Mouse (Mus musculus): ENCODE data around the gene Lemd1. TPM values are rescaled to one million over a fixed set of nuclear protein-coding genes. Genes with fewer than 3 reads are reported as not detected.

Lemd1 gene
- polyA plus RNA-seq, 1 experiment from 2014 or later, result 0.32 TPM

GRCm38 (mm10) chr1:132150817-132151601 is 40.2 kb upstream of the Lemd1 start:
- ATAC-seq (ENCODE audit: low FRiP score, low TSS enrichment), result no peak
- H3K36me3 ChIP-seq (ENCODE audit: insufficient read depth, low read length), result no peaks in the 10 kb centered on the region
- H3K4me3 ChIP-seq (ENCODE audit: low read length), result no peak overlapping the region
- H3K4me2 ChIP-seq (replicated peaks; ENCODE audit: low read depth, low read length), result no peak overlapping the region
- no peak overlapping the region; the same call in 1 of the 2 replicates for H3K27ac ChIP-seq (ENCODE audit: low read length)
- no peaks in the 10 kb centered on the region for H3K27me3 ChIP-seq (ENCODE audit: insufficient read depth, low read length)
- H3K9me3 ChIP-seq (ENCODE audit: low read length), result no peaks in the 10 kb centered on the region
- H3K9ac ChIP-seq (replicated peaks; ENCODE audit: low read length), result no peak overlapping the region
- H3K4me1 ChIP-seq (ENCODE audit: insufficient read depth, low read length), result peaks cover 11% of the 10 kb centered on the region
- 70% methylated on average over 15 of the region's 15 CpGs for WGBS

GRCm38 (mm10) chr1:132151908-132152307 is 39.3 kb upstream of the Lemd1 start:
- peaks cover 7% of the 10 kb centered on the region for H3K4me1 ChIP-seq (ENCODE audit: insufficient read depth, low read length)
- no peak overlapping the region for H3K27ac ChIP-seq (ENCODE audit: low read length)
- no peak overlapping the region for H3K9ac ChIP-seq (replicated peaks; ENCODE audit: low read length)
- H3K36me3 ChIP-seq (ENCODE audit: insufficient read depth, low read length), result no peaks in the 10 kb centered on the region
- WGBS, result 61% methylated on average over 2 of the region's 2 CpGs
- H3K27me3 ChIP-seq (ENCODE audit: insufficient read depth, low read length), result no peaks in the 10 kb centered on the region
- no peak overlapping the region for H3K4me3 ChIP-seq (ENCODE audit: low read length)
- no peak overlapping the region for H3K4me2 ChIP-seq (replicated peaks; ENCODE audit: low read depth, low read length)
- no peak for ATAC-seq (ENCODE audit: low FRiP score, low TSS enrichment)
- no peaks in the 10 kb centered on the region for H3K9me3 ChIP-seq (ENCODE audit: low read length)

GRCm38 (mm10) chr1:132153086-132153690 is 38.0 kb upstream of the Lemd1 start:
- Histone ChIP-seq H3K27me3 (ENCODE audit: insufficient read depth, low read length) (peaks cover 5% of the 10 kb centered on the region), H3K4me2 (replicated peaks; ENCODE audit: low read depth, low read length) (no peak overlapping the region), H3K9ac (replicated peaks; ENCODE audit: low read length) (no peak overlapping the region), H3K27ac (ENCODE audit: low read length) (no peak overlapping the region), H3K36me3 (ENCODE audit: insufficient read depth, low read length) (no peaks in the 10 kb centered on the region), H3K4me3 (ENCODE audit: low read length) (no peak overlapping the region), H3K4me1 (ENCODE audit: insufficient read depth, low read length) (peaks cover 15% of the 10 kb centered on the region), H3K9me3 (ENCODE audit: low read length) (no peaks in the 10 kb centered on the region)
- 49% methylated on average over 15 of the region's 15 CpGs for WGBS
- ATAC-seq (ENCODE audit: low FRiP score, low TSS enrichment), result no peak

- peaks cover 16% of the 10 kb centered on the region for H3K4me1 ChIP-seq (ENCODE audit: insufficient read depth, low read length)
- H3K4me3 ChIP-seq (ENCODE audit: low read length), result no peak overlapping the region
- 27% methylated on average over 8 of the region's 8 CpGs for WGBS
- no peaks in the 10 kb centered on the region for H3K36me3 ChIP-seq (ENCODE audit: insufficient read depth, low read length)
- ATAC-seq (ENCODE audit: low FRiP score, low TSS enrichment), result no peak
- peaks cover 10% of the 10 kb centered on the region for H3K27me3 ChIP-seq (ENCODE audit: insufficient read depth, low read length)
- H3K4me2 ChIP-seq (replicated peaks; ENCODE audit: low read depth, low read length), result no peak overlapping the region
- H3K27ac ChIP-seq (ENCODE audit: low read length), result no peak overlapping the region
- H3K9me3 ChIP-seq (ENCODE audit: low read length), result no peaks in the 10 kb centered on the region
- H3K9ac ChIP-seq (replicated peaks; ENCODE audit: low read length), result no peak overlapping the region
These were observed 37.5 kb upstream of the Lemd1 start for GRCm38 (mm10) chr1:132153691-132154090.

- 11% methylated on average over 6 of the region's 6 CpGs for WGBS
- 0 out of 2 replicates have a peak, but pooled peaks have one; percentile 18 for ATAC-seq (ENCODE audit: low FRiP score, low TSS enrichment)
- no peak overlapping the region for H3K9ac ChIP-seq (replicated peaks; ENCODE audit: low read length)
- no peak overlapping the region for H3K4me3 ChIP-seq (ENCODE audit: low read length)
- no peak overlapping the region for H3K27ac ChIP-seq (ENCODE audit: low read length)
- H3K9me3 ChIP-seq (ENCODE audit: low read length), result no peaks in the 10 kb centered on the region
- 0 out of 2 replicates have a peak, but pooled peaks cover 9% of the 10 kb centered on the region for H3K4me1 ChIP-seq (ENCODE audit: insufficient read depth, low read length)
- H3K27me3 ChIP-seq (ENCODE audit: insufficient read depth, low read length), result peaks cover 20% of the 10 kb centered on the region
- no peaks in the 10 kb centered on the region for H3K36me3 ChIP-seq (ENCODE audit: insufficient read depth, low read length)
- no peak overlapping the region for H3K4me2 ChIP-seq (replicated peaks; ENCODE audit: low read depth, low read length)
These were observed 35.5 kb upstream of the Lemd1 start for GRCm38 (mm10) chr1:132155737-132156136.

GRCm38 (mm10) chr1:132157016-132157781 is 34.0 kb upstream of the Lemd1 start:
- Histone ChIP-seq H3K27me3 (ENCODE audit: insufficient read depth, low read length) (peaks cover 20% of the 10 kb centered on the region), H3K36me3 (ENCODE audit: insufficient read depth, low read length) (no peaks in the 10 kb centered on the region), H3K4me2 (replicated peaks; ENCODE audit: low read depth, low read length) (peak overlapping the region; percentile 23; the same call in 1 of the 2 replicates), H3K4me3 (ENCODE audit: low read length) (no peak overlapping the region), H3K4me1 (ENCODE audit: insufficient read depth, low read length) (0 out of 2 replicates have a peak, but pooled peaks cover 9% of the 10 kb centered on the region), H3K9me3 (ENCODE audit: low read length) (no peaks in the 10 kb centered on the region), H3K9ac (replicated peaks; ENCODE audit: low read length) (0 out of 2 replicates have a peak overlapping the region, but pooled peaks have one; percentile 11), H3K27ac (ENCODE audit: low read length) (no peak overlapping the region)
- ATAC-seq (ENCODE audit: low FRiP score, low TSS enrichment), result peak; percentile 80
- WGBS, result 17% methylated on average over 14 of the region's 14 CpGs

- H3K4me2 ChIP-seq (replicated peaks; ENCODE audit: low read depth, low read length), result peak overlapping the region; percentile 23; the same call in 1 of the 2 replicates
- 0 out of 2 replicates have a peak overlapping the region, but pooled peaks have one; percentile 11 for H3K9ac ChIP-seq (replicated peaks; ENCODE audit: low read length)
- 0 out of 2 replicates have a peak, but pooled peaks cover 9% of the 10 kb centered on the region for H3K4me1 ChIP-seq (ENCODE audit: insufficient read depth, low read length)
- 22% methylated on average over 7 of the region's 7 CpGs for WGBS
- no peak overlapping the region for H3K4me3 ChIP-seq (ENCODE audit: low read length)
- H3K27me3 ChIP-seq (ENCODE audit: insufficient read depth, low read length), result peaks cover 20% of the 10 kb centered on the region
- H3K9me3 ChIP-seq (ENCODE audit: low read length), result no peaks in the 10 kb centered on the region
- no peak overlapping the region for H3K27ac ChIP-seq (ENCODE audit: low read length)
- no peaks in the 10 kb centered on the region for H3K36me3 ChIP-seq (ENCODE audit: insufficient read depth, low read length)
- peak; percentile 21; the same call in 1 of the 2 replicates for ATAC-seq (ENCODE audit: low FRiP score, low TSS enrichment)
These were observed 33.4 kb upstream of the Lemd1 start for GRCm38 (mm10) chr1:132157808-132158207.

GRCm38 (mm10) chr1:132158741-132159140 is 32.5 kb upstream of the Lemd1 start:
- ATAC-seq (ENCODE audit: low FRiP score, low TSS enrichment), result peak; percentile 32; the same call in 1 of the 2 replicates
- Histone ChIP-seq H3K4me3 (ENCODE audit: low read length) (no peak overlapping the region), H3K9ac (replicated peaks; ENCODE audit: low read length) (no peak overlapping the region), H3K27me3 (ENCODE audit: insufficient read depth, low read length) (peaks cover 24% of the 10 kb centered on the region), H3K27ac (ENCODE audit: low read length) (no peak overlapping the region), H3K4me2 (replicated peaks; ENCODE audit: low read depth, low read length) (no peak overlapping the region), H3K36me3 (ENCODE audit: insufficient read depth, low read length) (no peaks in the 10 kb centered on the region), H3K9me3 (ENCODE audit: low read length) (no peaks in the 10 kb centered on the region), H3K4me1 (ENCODE audit: insufficient read depth, low read length) (0 out of 2 replicates have a peak, but pooled peaks cover 9% of the 10 kb centered on the region)
- 17% methylated on average over 2 of the region's 2 CpGs for WGBS

GRCm38 (mm10) chr1:132159681-132160080 is 31.6 kb upstream of the Lemd1 start:
- 66% methylated on average over 4 of the region's 4 CpGs for WGBS
- no peaks in the 10 kb centered on the region for H3K9me3 ChIP-seq (ENCODE audit: low read length)
- H3K4me3 ChIP-seq (ENCODE audit: low read length), result no peak overlapping the region
- no peak overlapping the region for H3K9ac ChIP-seq (replicated peaks; ENCODE audit: low read length)
- 0 out of 2 replicates have a peak, but pooled peaks cover 9% of the 10 kb centered on the region for H3K4me1 ChIP-seq (ENCODE audit: insufficient read depth, low read length)
- no peak for ATAC-seq (ENCODE audit: low FRiP score, low TSS enrichment)
- peaks cover 25% of the 10 kb centered on the region for H3K27me3 ChIP-seq (ENCODE audit: insufficient read depth, low read length)
- no peak overlapping the region for H3K4me2 ChIP-seq (replicated peaks; ENCODE audit: low read depth, low read length)
- H3K27ac ChIP-seq (ENCODE audit: low read length), result no peak overlapping the region
- no peaks in the 10 kb centered on the region for H3K36me3 ChIP-seq (ENCODE audit: insufficient read depth, low read length)
